Mouse (Mus musculus): Measurements from ENCODE around the gene Mcf2l.

GRCm38 (mm10) chr8:12846447-12846846 lies 27.2 kb upstream of the Mcf2l start:
- no peak for TF ChIP-seq GATA1 (IDR thresholded peaks at IDR 0.05; ENCODE audit: borderline replicate concordance, low read length)
- TF ChIP-seq FLI1 (IDR thresholded peaks at IDR 0.05; ENCODE audit: low read length) = no peak

Measured in megakaryocyte, embryonic 14.5 days (primary cell).